Mouse (Mus musculus): ENCODE results near the gene Gstt4. TPM values are rescaled to one million over a fixed set of nuclear protein-coding genes. Genes with fewer than 3 reads are reported as not detected.

Gene Gstt4
- polyA plus RNA-seq, 1 experiment from 2014 or later = not detected

DNA sequence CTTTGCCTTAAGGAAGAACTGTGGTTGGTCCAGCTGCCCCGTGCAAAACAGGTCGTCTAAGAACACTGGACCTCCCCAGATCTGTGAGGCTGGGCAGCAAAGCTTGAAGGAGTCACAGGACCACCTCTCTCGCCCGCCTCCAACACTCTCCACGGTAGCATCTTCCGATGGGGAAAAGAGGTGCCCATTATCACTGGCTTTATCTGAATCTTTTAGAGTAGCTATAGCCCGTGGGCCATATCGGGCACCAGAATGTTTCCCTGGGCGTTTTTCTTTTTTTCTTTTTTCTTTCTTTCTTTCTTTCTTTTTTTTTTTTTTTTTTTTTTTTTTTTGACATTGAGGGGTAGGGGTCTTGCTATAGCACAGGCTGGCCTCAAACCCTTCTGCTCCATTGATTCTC lies 12.4 kb upstream of the Gstt4 start:
- Histone ChIP-seq H3K4me2 (peak overlapping the region; percentile 78), H3K4me1 (peaks cover 57% of the 10 kb centered on the region), H3K27me3 (no peaks in the 10 kb centered on the region), H3K9me3 (replicated peaks) (no peaks in the 10 kb centered on the region), H3K27ac (peak overlapping the region; percentile 72), H3K4me3 (replicated peaks) (peak overlapping the region; percentile 42), H3K36me3 (no peaks in the 10 kb centered on the region), H3K9ac (peak overlapping the region; percentile 29)
- WGBS = 10% methylated on average over 9 of the region's 9 CpGs
- ATAC-seq (replicated peaks; ENCODE audit: low FRiP score) = no peak

DNA sequence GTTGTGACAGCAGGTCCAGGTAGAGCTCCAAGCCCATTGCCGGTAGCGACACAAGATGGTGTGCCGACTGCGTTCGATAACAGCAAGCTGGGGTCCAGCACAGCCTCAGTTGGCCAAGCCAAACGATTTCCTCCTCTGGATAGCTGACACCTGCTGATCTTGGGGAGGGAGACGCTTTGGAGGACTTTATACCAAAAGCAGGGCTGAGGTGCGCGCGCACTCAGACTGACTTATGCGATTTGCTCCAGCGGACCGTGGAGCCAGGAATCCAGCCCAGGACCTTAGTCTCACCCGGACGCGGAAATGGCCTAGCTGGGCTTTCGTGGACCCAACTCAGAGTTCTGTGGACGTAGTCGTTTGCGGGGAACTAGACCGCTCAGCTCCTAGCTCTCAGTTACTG lies 11.9 kb upstream of the Gstt4 start:
- H3K27me3 ChIP-seq = no peaks in the 10 kb centered on the region
- H3K27ac ChIP-seq = peak overlapping the region; percentile 72
- peak overlapping the region; percentile 29 for H3K9ac ChIP-seq
- WGBS = under 1% methylated on average over 21 of the region's 21 CpGs
- H3K4me3 ChIP-seq (replicated peaks) = peak overlapping the region; percentile 42
- H3K4me1 ChIP-seq = peaks cover 57% of the 10 kb centered on the region
- peak overlapping the region; percentile 78 for H3K4me2 ChIP-seq
- no peaks in the 10 kb centered on the region for H3K36me3 ChIP-seq
- ATAC-seq (replicated peaks; ENCODE audit: low FRiP score) = peak; percentile 37
- H3K9me3 ChIP-seq (replicated peaks) = no peaks in the 10 kb centered on the region

DNA sequence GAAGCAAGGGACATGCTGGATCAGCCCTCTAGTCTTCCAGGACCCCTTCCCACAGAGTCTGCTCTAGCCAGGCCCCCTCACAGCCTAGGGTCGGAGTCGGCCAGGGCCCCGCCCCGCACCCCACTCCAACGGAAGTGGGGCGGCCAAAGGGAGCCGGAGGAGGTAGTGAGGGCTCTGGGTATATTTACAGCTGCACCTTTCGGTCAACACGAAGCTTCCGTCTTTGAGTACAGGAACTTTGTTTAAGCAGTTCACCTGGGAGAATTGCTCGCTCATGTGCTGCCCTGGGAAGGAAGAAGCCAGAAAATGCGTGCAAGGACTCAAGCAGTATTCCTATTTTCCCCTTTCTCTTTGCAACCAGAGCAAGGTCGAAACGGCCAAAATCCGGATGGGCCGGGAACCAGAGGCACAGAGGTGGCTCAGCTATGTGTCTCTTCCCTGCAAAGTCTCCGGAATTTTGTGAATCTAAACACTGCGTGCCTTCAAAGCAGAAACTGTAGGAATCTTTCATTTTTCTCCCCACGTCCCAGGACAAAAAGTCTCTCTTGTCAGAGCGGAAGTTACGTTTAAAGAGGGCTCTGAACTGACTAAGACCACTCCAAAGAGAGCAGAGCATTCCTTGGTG lies 11.2 kb upstream of the Gstt4 start:
- Histone ChIP-seq H3K4me1 (peaks cover 56% of the 10 kb centered on the region), H3K27ac (peak overlapping the region; percentile 72), H3K9ac (peak overlapping the region; percentile 29), H3K27me3 (no peaks in the 10 kb centered on the region), H3K36me3 (no peaks in the 10 kb centered on the region), H3K9me3 (replicated peaks) (no peaks in the 10 kb centered on the region), H3K4me3 (replicated peaks) (peak overlapping the region; percentile 42), H3K4me2 (peak overlapping the region; percentile 78)
- 11% methylated on average over 21 of the region's 21 CpGs for WGBS
- ATAC-seq (replicated peaks; ENCODE audit: low FRiP score) = no peak; the same call in 1 of the 2 replicates

DNA sequence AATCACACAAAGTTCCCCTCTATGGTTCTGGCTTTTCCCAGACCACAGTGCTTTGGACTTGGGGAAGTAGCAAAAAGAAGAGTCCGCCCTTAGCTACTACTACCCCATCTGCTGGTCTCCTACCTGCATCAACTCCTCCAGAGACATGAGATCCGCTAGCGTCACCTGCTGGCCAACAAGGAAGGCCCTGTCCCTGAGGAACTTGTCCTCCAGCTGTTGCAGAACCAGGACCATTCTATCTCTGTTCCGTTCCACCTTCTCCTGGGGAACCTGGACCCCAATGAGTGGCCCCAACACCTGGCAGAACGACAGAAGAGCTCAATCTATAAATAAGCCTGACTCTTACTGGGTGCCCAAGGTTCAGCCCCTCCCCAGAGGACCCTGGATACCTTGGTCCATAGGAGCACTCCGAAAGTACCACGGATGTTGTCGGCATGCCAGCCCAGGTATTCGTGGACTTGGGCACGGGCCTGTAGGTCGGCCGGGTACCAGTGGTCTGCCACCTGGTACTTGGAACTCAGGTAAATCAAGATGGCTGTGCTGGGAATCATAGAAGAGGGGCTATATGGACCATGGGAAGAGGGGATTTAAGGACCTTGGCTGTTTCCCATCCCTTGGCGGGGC lies 10.0 kb upstream of the Gstt4 start:
- no peak overlapping the region for H3K4me2 ChIP-seq
- H3K27ac ChIP-seq = no peak overlapping the region
- H3K9me3 ChIP-seq (replicated peaks) = no peaks in the 10 kb centered on the region
- no peak overlapping the region for H3K9ac ChIP-seq
- H3K4me1 ChIP-seq = peaks cover 49% of the 10 kb centered on the region
- no peak overlapping the region for H3K4me3 ChIP-seq (replicated peaks)
- H3K36me3 ChIP-seq = no peaks in the 10 kb centered on the region
- no peak for ATAC-seq (replicated peaks; ENCODE audit: low FRiP score)
- no peaks in the 10 kb centered on the region for H3K27me3 ChIP-seq
- WGBS = 71% methylated on average over 13 of the region's 13 CpGs

DNA sequence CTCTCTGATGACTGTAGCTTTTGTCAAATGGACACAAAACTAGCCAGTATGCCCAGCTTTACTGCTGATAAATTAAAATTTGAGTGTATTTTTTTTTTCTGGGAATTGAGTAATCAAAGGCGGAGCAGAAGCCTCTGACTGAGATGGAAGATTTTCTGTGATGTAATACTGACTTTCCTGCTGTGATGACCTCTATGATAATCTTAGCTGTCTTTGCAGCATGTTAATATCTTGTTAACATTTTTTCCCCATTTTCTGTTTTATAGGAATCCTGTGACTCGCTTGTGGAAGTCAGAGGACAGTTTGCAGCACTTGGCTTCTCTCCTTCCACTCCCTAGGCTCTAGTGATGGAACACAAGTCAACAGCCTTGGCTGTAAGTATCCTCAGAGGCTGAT lies 7.9 kb upstream of the Gstt4 start:
- Histone ChIP-seq H3K4me3 (replicated peaks) (no peak overlapping the region), H3K4me2 (no peak overlapping the region), H3K9me3 (replicated peaks) (no peaks in the 10 kb centered on the region), H3K4me1 (peaks cover 31% of the 10 kb centered on the region), H3K9ac (no peak overlapping the region), H3K36me3 (no peaks in the 10 kb centered on the region), H3K27me3 (no peaks in the 10 kb centered on the region), H3K27ac (no peak overlapping the region)
- WGBS = 84% methylated on average over 2 of the region's 2 CpGs
- no peak for ATAC-seq (replicated peaks; ENCODE audit: low FRiP score)

DNA sequence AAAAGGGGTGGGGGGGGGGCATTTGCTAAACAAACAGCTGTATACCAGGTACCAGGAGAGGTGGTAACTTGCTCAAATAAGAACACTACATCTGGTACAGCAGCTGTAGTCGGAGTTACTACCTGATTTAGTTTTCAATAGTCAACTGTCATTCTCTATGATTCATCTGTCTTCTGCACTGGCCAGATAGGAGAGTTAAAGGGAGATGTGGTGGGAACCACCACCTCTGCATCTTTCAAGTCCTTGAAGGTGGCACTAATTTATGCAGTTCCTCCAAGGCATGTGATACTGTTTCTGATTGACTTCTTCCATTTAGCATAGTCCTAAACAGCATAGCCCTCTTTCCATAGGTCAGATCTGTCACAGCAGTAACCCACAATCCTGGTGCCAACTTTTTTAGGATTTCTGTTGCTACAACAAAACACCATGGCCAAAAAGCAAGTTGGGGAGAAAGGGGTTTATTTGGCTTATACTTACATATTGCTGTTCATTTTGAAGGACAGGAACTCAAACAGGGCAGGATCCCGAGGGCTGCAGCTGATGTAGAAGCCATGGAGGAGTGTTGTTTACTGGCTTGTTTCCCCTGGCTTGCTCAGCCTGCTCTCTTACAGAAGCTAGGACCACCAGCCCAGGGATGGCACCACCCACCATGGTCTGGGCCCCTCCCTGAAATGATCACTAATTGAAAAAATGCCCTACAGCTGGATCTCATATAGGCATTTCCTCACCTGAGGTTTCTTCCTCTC lies 7.4 kb upstream of the Gstt4 start:
- no peaks in the 10 kb centered on the region for H3K36me3 ChIP-seq
- H3K27me3 ChIP-seq = no peaks in the 10 kb centered on the region
- H3K9me3 ChIP-seq (replicated peaks) = no peaks in the 10 kb centered on the region
- H3K4me1 ChIP-seq = peaks cover 25% of the 10 kb centered on the region
- no peak overlapping the region for H3K9ac ChIP-seq
- 76% methylated on average over 2 of the region's 2 CpGs for WGBS
- no peak overlapping the region for H3K4me3 ChIP-seq (replicated peaks)
- no peak overlapping the region for H3K27ac ChIP-seq
- H3K4me2 ChIP-seq = no peak overlapping the region
- ATAC-seq (replicated peaks; ENCODE audit: low FRiP score) = no peak

DNA sequence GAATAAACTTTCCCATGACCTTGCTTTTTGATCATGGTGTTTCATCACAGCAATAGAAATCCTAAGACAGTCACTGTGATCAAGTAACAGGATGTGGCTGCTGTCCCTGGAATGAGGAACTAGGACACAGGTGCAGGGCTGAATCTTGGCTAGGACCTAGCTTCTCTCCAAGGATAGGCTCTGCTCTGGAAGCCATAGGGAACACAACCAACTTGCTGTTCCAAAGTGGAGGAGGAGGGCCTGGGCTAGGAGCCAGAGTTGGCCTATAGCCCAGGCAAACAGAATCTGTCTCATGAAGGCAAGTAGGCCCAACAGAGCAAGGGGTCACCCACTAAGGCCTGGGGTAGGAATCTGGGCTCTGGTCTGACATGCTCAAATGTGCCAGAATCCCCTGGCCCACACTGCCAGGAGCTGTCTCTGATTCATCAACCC lies 6.2 kb upstream of the Gstt4 start:
- Histone ChIP-seq H3K27me3 (no peaks in the 10 kb centered on the region), H3K4me3 (replicated peaks) (no peak overlapping the region), H3K4me2 (no peak overlapping the region), H3K4me1 (peaks cover 13% of the 10 kb centered on the region), H3K9ac (no peak overlapping the region), H3K9me3 (replicated peaks) (no peaks in the 10 kb centered on the region), H3K27ac (no peak overlapping the region), H3K36me3 (no peaks in the 10 kb centered on the region)
- no peak for ATAC-seq (replicated peaks; ENCODE audit: low FRiP score)

DNA sequence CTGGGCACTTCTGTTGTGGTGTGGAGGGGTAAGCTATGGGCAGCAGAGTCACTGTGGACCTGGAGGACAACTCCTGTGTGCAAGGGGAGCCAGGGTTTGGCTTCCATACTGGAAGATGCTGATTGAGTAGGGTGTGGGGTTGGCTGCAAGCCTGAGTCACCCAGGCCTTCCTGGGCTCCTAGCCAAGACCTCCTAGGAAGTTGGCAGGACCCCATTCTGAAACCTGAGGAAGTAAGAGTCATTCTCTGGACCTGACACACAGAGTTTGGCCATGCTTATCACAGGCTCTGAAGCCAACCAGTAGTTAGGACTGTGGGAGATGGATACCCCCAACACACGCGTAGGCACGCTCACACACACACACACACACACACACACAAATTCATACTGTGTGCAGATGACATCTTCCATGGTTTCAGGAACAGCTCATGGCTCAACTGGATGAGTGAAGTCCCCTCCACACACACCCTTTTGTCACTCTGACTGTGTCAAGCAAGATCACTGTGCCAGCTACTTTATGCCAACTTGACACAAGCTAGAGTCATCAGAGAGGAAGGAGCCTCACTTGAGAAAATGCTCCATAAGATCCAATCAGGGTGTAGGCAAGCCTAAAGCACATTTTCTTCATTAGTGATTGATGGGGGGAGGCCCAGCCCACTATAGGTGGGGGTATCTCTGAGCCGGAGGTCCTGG lies 5.5 kb upstream of the Gstt4 start:
- no peaks in the 10 kb centered on the region for H3K27me3 ChIP-seq
- no peaks in the 10 kb centered on the region; the same call in 1 of the 2 replicates for H3K9me3 ChIP-seq (replicated peaks)
- no peak overlapping the region for H3K4me3 ChIP-seq (replicated peaks)
- no peak overlapping the region for H3K4me2 ChIP-seq
- peaks cover 7% of the 10 kb centered on the region; the same call in 1 of the 2 replicates for H3K4me1 ChIP-seq
- H3K27ac ChIP-seq = no peak overlapping the region
- H3K36me3 ChIP-seq = no peaks in the 10 kb centered on the region
- no peak for ATAC-seq (replicated peaks; ENCODE audit: low FRiP score)
- WGBS = 94% methylated on average over 4 of the region's 4 CpGs
- no peak overlapping the region for H3K9ac ChIP-seq

DNA sequence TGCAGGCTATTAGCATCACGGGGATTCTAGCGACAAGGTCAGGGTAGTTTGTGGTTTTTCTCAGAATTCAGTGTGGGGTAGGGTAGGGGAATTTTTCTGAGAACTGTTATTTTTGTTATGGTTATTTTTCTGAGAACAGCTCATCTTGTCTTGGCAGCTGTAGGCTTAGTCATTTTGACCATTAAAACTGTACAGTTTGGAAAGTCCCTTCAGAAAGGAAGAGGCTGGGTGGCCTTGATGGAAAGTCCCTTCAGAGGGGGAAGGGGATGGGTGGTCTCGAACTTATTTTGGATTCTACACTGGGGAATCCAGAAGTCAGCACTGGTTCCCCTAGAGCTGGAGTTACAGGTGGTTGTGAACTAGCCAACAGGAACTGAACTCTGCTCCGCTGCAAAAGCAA lies 2.2 kb upstream of the Gstt4 start:
- no peaks in the 10 kb centered on the region for H3K36me3 ChIP-seq
- H3K4me2 ChIP-seq = no peak overlapping the region
- 88% methylated on average over 4 of the region's 4 CpGs for WGBS
- H3K9ac ChIP-seq = no peak overlapping the region
- H3K27me3 ChIP-seq = no peaks in the 10 kb centered on the region
- H3K4me3 ChIP-seq (replicated peaks) = no peak overlapping the region
- no peaks in the 10 kb centered on the region; the same call in 1 of the 2 replicates for H3K9me3 ChIP-seq (replicated peaks)
- no peak for ATAC-seq (replicated peaks; ENCODE audit: low FRiP score)
- peaks cover 7% of the 10 kb centered on the region; the same call in 1 of the 2 replicates for H3K4me1 ChIP-seq
- H3K27ac ChIP-seq = no peak overlapping the region

DNA sequence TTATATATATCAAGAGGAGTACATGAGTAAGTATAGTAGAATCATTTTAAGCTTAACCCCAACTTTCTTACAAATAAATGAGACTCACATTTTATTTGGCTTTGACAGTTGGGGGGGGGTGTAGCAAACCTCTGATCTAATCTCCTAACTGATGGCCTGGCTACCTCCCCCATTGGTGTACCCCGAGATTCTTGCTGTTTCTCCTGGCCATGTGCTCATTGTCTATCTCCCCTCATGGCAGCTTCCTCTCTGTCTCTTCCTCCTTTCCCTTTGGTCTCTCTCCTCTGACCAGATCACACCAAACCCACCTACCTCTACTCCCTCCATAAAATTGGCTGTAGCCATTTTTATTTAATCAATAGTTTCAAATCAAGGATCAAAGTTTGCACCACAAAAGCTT lies 1.4 kb upstream of the Gstt4 start:
- Histone ChIP-seq H3K27me3 (no peaks in the 10 kb centered on the region), H3K4me2 (no peak overlapping the region), H3K27ac (no peak overlapping the region), H3K4me3 (replicated peaks) (no peak overlapping the region), H3K9ac (no peak overlapping the region), H3K36me3 (no peaks in the 10 kb centered on the region), H3K9me3 (replicated peaks) (no peaks in the 10 kb centered on the region; the same call in 1 of the 2 replicates), H3K4me1 (peaks cover 7% of the 10 kb centered on the region; the same call in 1 of the 2 replicates)
- 93% methylated on average over 1 of the region's 1 CpGs for WGBS
- ATAC-seq (replicated peaks; ENCODE audit: low FRiP score) = no peak

DNA sequence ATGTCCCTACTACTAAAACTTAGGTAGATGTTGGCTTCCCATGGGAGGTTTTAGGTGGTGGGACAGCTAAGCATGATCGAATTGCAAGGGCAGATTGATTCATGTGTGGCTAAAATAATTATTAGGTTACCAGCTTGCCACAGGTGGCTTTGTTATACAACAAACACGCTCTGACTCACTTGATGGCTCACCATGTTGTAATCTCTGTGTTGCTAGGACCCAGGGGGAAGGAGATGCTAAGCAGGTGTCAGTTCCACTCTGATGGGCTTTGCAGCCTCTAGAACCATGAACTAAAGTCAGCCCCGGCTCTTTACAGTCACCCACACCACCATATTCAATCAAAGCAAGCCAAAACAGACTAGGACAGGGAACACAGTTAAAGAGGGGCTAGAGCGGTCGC lies 2.5 kb downstream of the Gstt4 start:
- no peak overlapping the region for H3K4me3 ChIP-seq (replicated peaks)

DNA sequence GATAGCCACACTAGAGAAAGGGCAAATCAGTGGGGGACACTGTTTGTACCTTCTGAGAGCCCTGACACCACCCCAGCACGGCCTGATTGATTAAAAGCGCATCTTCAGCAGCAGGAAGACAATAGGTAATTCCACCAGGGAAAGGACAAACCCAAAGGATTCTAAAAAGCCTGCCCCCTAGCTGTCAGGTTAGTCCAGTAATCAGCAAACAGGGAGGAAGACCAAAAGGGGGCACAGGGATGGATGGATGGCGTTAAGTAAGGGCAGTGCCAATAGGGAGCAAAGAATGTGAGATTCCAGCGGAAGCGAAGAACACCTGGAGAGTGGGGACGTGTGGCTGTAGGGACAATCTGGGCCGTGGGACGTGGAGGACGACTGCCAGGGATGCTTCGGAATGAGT lies 3.7 kb downstream of the Gstt4 start:
- Histone ChIP-seq H3K9me3 (replicated peaks) (no peaks in the 10 kb centered on the region; the same call in 1 of the 2 replicates), H3K4me3 (replicated peaks) (no peak overlapping the region), H3K27ac (no peak overlapping the region), H3K9ac (no peak overlapping the region), H3K4me2 (no peak overlapping the region), H3K4me1 (no peaks in the 10 kb centered on the region), H3K27me3 (no peaks in the 10 kb centered on the region), H3K36me3 (no peaks in the 10 kb centered on the region)
- no peak for ATAC-seq (replicated peaks; ENCODE audit: low FRiP score)
- 67% methylated on average over 10 of the region's 10 CpGs for WGBS

More for the DNA sequence above, 2.5 kb downstream of the Gstt4 start:
- Histone ChIP-seq H3K9me3 (replicated peaks) (no peaks in the 10 kb centered on the region; the same call in 1 of the 2 replicates), H3K4me1 (no peaks in the 10 kb centered on the region), H3K9ac (no peak overlapping the region), H3K27me3 (no peaks in the 10 kb centered on the region), H3K36me3 (no peaks in the 10 kb centered on the region), H3K4me2 (no peak overlapping the region), H3K27ac (no peak overlapping the region)
- ATAC-seq (replicated peaks; ENCODE audit: low FRiP score) = no peak
- WGBS = 74% methylated on average over 5 of the region's 5 CpGs

All from kidney, embryonic 15.5 days (tissue).